Mouse (Mus musculus) layer of hippocampus, postnatal 10 days (tissue): ENCODE data around the gene Ly6f. TPM values are rescaled to one million over a fixed set of nuclear protein-coding genes. Genes with fewer than 3 reads are reported as not detected.
"Not testable (repeated sequence)": the region's sequence is repeated elsewhere in the genome, so short reads cannot be mapped to it uniquely, and the experiment has no call there.

Source experiments
- DNase-seq, 2 experiments: peaks; one replicate each; pipeline ENCODE4 v3.0.0; 2021; ENCODE audit warnings: low spot score in 2 of 2
- long read RNA-seq: library from polyadenylated mRNA; stranded (forward); transcript quantifications from one replicate; pipeline ENCODE4 v2.0.0, GENCODE M21; 2023
- total RNA-seq, 2 experiments: library from RNA; stranded (reverse); gene quantifications; 2 replicates each; pipeline ENCODE4 v1.2.3; 2021

Ly6f gene
- not detected for total RNA-seq
- long read RNA-seq: 0 reads

DNA sequence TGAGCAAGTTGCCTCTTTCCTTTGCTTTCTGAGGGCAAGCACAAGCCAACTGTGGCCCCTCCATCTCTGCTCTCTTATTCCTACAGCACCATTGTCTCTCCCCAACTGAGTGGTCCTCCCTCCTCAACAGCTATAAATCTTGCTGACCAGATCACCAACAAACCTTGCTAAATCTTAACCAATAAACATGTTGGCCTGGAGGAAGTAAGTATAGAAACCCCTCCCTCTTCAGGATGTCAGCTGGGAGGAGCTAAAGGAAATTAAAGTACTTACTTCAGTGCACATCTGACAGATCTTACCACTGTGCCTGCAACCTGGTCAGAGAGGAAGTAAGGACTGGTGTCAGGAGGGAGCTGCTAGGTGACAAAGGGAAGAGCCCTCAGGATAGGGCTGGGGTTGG lies at the start of gene Ly6f:
Gene Ly6f, plus strand, starts transcription at position 301 of the 400 bp plus-strand sequence.
- DNase-seq: no peak

DNA sequence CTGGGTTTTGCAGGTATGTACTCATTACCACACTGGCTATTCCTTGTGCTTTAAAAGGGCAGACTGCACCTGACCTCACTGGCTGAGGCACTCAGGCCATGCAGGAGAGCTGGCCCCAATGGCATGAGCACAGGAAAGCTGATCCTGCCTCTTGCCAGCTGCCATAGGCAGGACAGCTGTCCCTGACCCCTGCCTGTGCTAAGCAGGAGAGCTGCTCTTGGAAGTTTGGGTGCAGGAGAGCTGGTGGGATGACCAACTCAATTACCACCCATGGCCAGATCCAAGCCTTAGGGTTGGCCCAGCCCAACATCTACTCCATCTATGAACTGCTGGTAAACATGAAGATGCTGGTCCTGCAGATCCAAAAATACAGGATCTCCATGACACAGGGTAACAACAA lies 46.3 kb upstream of the Ly6f start:
- no peak for DNase-seq

DNA sequence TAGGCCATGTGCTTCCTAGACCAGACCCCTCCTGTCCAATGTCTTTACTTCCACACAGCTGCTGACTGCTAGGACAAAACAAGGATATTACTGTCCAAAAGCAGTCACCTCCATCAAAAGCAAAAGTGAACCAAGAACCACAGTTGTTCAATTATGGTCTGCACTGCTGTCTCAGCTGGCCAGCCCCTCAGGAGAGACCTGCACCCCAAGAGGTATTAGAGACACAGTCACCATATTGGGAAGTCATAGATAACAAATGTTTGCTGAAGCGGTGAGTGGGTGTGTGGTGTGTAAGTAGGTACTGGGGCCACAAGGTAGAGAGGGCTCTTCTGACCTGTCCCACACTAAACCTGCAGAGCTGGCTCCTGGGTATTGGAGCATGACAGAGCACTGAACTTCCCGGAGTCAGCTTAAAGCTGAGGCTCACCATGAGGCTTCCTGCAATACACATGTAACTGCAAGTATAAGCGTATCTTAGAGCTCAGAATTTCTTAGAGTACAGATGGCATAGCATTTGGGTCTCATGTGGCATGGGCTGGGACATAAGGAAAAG lies 30.4 kb upstream of the Ly6f start:
- DNase-seq: no peak

DNA sequence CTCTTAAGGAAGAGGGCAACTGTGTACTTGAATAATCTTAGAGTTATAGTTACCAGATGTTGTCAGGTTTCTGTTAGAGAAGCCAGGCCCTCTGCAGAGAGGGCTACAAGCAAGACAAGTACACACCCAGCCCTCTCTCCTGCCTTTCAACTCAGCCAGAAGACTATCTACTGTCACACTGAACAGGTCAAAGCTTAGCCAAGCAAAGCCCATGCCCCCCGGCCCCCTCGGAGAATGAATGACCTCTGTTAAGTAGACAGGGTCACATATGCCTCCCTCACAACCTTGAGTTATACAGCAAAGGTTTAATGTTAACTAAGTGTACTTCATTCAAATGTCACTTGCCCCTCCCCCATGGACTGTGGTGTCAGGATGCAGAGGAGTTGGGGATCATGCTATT lies 27.7 kb upstream of the Ly6f start:
- DNase-seq: no peak

DNA sequence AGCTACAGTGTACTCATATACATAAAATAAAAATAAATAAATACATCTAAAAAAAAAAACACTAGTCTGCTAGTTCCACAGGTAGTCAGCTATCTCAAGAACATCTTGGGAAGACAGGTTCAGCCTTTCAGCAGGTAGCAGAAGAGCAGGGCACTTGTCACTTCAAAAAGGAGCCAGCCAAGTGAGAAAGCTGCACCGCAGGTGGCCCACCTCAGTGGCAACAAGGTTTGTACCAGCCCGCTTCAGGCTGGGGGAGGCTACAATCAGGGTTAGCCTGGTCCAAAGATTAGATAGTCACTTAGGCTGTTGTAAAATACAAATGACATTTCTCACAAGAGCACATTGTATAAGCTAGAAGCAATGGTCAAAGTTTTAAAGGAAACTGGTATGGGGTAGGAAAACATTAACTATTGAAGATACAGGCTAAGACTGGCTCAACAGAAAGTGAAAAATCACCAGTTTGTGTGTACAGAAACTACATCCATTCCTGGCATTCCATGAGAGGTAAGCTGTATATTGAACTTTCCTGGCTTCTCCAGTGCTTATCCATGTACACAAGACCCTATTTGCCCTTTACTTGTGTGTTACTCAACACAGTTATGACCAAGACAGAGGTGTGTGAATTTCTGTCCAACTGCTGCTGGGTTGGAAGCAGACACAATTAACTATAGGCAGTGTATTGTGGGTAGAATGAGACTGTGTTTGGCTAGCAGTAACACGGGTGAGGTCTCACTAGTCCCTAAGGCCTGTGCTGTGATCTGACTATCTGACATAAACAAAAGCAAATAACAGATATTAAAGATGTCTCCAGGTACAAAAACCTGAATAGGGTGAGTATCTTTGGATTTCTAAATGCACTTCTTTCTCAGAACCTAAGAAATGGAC lies 25.2 kb upstream of the Ly6f start:
- no peak for DNase-seq

DNA sequence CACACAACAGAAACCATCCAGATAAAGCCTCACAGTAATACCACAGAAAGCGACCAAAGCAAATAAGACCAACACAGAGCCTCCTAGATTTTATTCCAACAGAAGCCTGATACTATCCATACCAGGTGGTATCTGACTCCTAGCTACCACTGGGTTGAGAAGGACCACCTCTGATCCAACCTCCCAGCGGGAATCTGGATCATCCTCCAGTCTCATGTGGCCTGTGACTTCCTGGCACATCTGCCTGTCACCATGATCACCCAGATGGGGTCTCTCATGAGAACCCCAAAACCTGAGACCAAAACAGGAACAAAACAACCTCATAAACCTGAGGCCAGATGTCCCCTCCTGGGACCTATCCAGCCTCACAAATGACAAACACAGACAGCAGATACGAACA lies 13.6 kb upstream of the Ly6f start:
- DNase-seq: no peak

DNA sequence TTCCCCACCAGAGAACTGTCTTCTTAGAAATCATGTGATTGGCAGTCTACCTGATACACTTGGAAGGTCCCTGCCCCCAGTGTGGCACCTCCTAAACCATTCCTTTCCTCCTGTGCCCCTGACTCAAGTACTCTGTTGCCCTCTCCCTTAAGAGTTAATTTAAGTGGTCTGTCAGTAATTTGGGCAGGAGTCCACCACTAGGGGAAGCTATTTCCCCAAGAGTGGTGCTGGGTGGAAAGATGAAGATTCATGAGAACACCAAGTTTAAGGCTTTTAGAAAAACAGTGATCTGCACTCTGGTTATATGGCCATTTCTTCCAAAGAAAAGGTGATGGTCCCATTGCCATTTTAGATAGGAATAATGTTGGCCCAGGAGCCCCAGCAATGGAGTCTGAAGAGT lies 2.4 kb upstream of the Ly6f start:
- no peak for DNase-seq

DNA sequence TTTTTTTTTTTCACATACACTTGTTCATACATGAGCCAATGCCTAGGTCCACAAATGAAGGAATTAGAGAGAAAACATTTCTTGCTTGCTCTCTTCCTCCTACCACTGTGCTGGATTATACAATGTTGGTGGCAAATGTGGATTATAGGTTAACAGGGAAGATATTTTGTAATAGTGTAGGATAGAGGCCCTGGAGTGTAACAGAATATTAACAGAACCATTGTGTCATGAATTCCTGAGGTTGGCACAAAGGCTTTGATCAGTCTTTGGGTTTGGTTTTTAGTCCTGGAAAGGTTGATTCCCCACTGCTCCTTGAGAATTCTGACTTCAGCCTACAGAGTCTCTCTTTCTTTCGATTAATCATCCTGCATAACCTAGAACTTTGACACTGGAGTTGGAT lies 1.6 kb upstream of the Ly6f start:
- DNase-seq: no peak

DNA sequence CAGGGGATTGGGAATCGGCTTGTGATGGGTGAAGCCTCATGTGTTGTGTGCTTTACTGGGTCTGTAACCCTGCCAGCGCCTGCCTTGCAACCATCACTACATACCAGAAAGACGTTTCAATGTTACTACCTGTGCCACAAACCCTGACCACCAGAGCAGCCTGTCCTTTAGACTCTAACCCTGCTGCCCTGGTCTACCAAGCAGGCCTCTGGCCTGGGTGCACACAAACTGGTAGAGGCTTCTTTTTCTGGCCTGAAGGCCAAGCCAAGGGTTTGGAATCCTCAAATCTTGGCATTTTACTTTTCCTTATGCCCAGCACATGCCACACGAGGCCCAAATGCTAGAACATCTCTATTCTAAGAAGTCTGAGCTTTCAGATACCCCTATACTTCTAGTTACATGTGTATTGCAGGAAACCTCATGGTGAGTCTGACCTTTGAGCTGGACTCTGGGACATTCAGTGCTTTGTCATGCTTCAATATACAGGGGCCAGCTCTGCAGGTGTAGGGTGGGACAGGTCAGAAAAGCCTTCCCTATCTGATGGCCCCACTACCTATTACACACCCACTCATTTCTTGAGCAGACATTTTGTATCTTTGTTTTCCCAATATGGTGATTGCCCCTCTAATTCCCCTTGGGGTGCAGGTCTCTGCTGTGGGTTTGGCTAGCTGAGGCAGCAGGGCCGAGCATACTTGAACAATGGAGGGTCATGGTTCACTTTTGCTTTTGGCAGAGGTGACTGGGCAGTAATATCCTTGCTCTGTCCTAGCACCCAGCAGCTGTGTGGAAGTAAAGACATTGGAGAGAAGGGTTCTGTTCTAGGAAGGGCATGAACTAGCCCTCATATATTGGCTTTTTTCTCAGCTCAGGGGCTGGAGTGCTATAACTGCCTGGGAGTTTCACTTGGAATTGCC lies 952 bp downstream of the Ly6f start:
- no peak for DNase-seq

DNA sequence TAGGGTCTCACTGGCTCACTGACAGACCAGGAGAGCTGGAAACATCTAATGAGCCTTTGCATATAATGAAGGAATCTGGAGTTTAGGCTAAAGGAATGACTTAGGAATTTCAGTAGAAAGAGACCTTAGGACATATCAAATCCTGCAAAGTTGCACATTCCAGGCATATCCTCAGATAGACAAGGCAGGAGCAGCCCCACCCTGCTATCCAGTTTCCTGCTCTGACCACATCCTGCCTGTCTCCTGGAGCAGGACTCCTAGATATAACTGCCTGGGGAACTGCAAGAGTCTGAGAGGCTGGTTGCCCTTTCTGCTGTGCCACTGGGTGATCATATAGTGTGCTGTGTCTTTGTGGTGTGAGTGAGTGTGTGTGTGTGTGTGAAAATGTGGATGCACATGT lies 1.9 kb downstream of the Ly6f start:
- DNase-seq: no peak

DNA sequence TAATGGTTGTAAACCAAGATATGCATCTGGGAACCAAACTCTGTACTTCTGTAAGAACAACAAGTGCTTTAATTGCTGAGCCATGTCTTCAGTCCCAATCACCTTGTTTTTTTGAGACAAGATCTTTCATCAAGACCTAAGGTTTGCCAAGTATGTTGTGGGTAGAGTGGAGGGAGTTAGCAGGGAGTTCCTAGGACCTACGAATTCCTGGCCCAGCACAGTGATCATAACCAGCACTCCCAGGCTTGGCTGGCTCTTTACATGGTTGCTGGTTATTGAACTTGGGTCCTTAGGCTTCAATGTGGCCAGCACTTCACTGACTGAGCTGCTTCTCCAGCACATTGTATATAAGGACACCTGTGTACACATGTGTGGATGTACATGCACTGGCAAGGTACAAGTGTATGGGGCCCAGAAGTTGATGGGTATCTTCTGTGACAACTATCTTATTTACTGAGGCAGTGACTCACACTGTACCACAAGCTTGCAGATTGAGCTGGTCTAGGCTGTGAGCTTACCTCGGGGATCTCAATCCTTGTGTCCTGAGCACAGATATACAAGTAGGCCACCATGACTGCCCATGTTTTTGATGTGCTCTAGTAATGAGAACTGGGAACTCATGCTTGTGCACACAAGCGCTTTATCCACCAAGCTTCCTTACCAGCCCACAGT lies 2.6 kb downstream of the Ly6f start:
- no peak for DNase-seq

DNA sequence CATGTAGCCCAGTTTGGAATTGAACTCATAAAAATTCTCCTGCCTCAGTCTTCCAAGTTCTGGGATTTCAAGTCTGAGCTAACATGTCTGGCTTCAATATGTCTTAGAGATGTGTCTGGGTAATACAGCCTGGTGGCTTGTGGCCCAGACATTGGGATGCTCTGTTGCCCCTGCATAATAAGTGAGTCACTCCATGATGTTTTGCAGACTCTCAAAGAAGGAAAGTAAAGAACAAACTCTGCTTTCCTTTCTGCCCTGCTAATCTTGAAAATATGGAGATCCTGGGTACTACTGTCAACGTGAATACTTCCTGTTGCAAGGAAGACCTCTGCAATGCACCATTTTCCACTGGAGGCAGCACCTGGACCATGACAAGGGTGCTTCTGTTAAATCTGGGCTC lies 3.2 kb downstream of the Ly6f start:
- DNase-seq: no peak

DNA sequence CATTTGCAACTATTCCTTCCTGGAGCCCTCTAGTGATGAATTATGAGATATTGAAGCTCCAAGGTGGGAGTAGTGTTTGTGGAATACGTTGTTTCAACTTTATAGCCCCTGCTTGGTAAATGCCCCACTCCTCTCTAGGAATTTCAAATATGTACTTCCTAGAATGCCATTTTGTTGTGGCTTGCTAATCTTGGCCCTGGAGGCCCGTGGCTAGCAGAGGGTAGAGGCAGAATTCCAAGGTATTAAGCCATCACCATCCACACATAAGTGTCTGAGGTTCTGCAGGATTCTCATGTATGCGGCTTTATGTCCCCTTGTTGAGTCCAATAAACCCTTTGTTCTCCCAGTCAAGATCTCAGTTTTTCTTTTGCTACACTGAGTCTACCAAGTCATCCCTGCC lies 3.7 kb downstream of the Ly6f start:
- DNase-seq: no peak

DNA sequence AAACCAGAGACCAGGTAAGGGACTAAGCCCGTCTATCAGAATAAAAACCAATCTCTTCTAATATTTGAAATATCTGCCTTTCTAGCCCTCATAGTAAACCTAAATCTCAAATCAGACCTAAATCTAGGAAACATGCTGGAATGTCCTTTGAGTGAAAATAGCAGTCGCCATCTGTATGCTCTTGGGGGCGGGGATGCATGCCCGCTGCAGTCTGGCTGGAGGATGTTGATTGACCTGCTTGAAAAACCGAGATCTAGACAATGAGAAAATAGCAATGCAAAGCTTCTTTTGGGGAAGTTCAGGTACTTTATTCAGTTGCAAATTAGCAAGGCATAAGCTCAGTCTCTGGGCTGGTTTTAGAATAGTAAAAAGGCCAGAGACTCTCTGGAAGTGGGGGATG lies 13.8 kb downstream of the Ly6f start:
- not testable (repeated sequence) for DNase-seq

DNA sequence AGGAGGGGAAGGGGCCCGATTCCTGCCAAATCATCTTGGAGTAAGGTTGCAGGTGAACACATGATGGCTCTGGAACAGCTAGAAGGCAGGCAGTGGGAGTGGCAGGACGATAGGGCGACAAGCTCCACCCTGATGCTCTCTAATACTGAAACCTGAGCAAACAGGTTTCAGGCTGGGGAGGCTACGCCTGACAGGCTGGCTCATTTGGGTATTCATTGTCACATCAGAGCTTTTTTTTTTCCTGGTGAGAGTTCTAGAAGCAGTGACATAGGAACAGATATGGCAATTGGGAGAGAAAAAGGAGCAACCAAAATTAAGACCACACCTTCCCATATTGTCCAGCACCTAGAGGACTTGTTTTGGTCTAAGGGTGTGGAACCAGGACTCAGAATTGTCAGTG lies 18.3 kb downstream of the Ly6f start:
- not testable (repeated sequence) for DNase-seq

DNA sequence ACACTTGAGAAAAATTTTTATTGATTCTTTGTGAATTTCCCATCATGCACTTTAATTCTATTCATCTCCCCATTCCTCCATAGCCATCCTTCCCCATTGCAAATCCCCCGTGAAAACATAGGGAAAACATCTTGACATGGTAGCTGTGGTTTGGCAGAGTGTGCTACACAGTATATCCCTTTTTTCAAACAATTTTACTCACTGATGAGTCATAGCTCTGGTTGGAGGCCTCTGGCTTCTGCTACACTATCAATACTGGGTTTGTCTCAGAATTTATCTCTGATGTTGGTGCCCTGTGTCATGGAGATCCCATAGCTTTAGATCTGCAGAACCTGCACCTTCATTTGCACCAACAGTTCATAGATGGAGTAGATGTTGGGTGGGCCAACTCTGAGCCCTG lies 24.2 kb downstream of the Ly6f start:
- no peak for DNase-seq

DNA sequence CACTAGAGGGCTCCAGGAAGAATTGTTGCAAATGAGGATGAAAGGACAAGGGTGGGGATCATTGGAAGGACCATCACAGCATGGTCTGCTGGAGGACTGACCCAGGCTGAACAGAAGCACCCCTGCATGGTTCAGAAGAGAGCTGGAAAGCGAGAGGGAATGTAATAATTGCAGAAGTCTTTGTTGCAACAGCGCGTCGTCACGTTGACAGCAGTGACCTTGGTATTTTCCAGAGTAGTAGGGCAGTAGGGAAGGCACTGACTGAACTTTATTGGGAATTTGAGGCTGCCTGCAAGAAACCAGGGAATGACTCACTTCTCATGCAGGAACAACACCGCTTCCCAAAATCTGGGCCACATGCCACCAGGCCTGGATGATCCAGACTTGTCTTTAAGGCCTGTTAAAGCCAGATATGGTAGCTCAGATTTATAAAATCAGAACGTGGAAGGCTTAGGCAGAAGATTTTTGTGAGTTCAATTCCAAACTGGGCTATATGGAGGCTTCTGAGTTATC lies 25.7 kb downstream of the Ly6f start:
- no peak for DNase-seq

DNA sequence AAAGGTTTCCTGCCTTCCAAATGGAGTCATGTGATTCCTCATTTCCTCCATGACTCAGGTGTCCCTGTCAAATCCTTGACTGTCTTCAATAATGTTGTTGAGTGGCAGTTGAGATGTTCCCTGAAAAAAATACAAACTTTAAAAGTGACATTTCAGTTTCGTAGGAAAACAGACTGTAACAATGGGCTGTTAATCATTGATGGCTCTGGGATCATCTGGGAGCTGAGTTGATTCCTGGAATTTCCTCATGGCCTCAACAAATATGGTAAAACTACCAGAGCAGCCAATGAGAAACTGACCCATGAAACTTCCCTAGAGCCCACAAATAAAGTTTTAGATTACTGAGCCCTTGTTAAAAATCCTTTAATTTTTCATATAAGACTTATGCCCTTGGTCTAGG lies 37.9 kb downstream of the Ly6f start:
- DNase-seq: no peak

DNA sequence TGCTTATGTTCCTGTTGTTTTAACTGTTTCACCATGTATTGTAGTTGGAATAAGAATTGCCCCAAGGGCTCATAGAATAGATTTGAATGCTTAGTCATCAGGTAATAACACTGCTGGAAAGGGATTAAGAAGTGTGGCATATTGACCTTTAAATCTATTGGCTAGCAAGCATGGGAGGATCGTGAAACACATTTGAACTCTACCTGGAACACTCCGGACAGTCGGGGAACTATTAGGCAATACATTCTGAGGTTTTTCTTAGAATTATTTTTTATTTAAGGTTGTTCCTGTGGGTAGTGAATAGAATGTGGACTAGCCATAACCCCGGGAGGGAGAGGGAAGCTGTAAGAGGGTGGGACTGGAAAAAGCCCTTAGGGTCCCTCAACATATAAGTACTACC lies 41.0 kb downstream of the Ly6f start:
- DNase-seq: no peak

DNA sequence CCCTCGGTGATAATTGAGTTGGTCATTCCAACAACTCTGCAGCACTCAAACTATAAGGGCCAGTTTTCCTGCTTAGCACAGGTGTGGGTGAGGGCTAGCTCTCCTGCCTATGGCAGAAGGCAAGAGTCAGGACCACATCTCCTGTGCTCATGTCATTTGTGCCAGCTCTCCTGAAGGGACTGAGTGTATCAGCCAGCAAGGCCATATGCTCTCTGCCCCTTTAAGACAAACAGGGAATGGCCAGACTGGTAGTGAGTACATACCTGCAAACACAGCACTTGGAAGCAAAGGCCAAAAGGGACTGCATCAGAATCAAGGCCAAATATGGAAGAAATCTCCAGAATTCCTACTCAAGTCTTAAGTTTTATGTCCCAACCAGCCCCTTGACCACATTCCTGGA lies 41.7 kb downstream of the Ly6f start:
- DNase-seq: no peak

DNA sequence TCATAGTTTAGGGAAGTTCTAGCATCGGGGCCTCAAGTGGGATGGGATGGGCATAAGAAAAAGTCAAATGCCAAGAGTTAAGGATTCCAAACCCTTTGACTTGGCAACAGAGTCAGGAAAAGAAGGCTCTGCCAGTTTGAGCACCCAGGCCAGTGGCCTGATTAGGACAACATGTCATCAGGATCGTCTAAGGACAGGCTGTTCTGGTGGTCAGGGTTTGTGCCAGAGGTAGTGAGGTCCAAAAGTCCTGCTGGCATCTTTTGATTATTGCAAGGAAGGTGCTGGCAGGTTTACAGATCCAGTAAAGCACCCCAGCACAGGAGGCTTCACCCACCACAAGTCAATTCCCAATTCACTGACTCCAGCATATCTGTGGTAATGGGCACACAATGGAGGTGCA lies 46.2 kb downstream of the Ly6f start:
- no peak for DNase-seq
